Mouse (Mus musculus) intestine, postnatal 0 days (tissue): ENCODE measurements around the gene Gpr132. TPM values are rescaled to one million over a fixed set of nuclear protein-coding genes. Genes with fewer than 3 reads are reported as not detected.

Source experiments
- ATAC-seq: fragments of 200-750 bp; cut with Nextera tagmentation; 2 replicates; pipeline ENCODE4 v1.8.0; 2017; ENCODE audit warnings: mild to moderate bottlenecking, moderate TSS enrichment, moderate library complexity
- H3K27ac ChIP-seq: fragments of 300-500 bp; sonication (generic); 2 replicates; pipeline ENCODE4 v1.5.1; 2014; ENCODE audit warnings: mild to moderate bottlenecking, low read depth, low read length, moderate library complexity
- H3K27me3 ChIP-seq: fragments of 300-500 bp; sonication (generic); replicated peaks from 2 replicates; pipeline ENCODE4 v1.6.1; 2014; ENCODE audit warnings: low read length, mixed read lengths; ENCODE audit not compliant: control insufficient read depth, insufficient read depth
- H3K36me3 ChIP-seq: fragments of 300-500 bp; sonication (generic); 2 replicates; pipeline ENCODE4 v1.6.1; 2014; ENCODE audit warnings: mild to moderate bottlenecking, moderate library complexity; ENCODE audit not compliant: control insufficient read depth, insufficient read depth
- H3K4me1 ChIP-seq: fragments of 300-500 bp; sonication (generic); replicated peaks from 2 replicates; pipeline ENCODE4 v1.6.1; 2014; ENCODE audit warnings: antibody characterized with exemption, low read length, mixed read lengths; ENCODE audit not compliant: control insufficient read depth, insufficient read depth
- H3K4me2 ChIP-seq: fragments of 300-500 bp; sonication (generic); replicated peaks from 2 replicates; pipeline ENCODE4 v1.6.1; 2014; ENCODE audit warnings: low read depth, mild to moderate bottlenecking, moderate library complexity
- H3K4me3 ChIP-seq: fragments of 300-500 bp; sonication (generic); 2 replicates; pipeline ENCODE4 v1.5.1; 2014; ENCODE audit warnings: low read depth, low read length
- H3K9ac ChIP-seq: fragments of 300-500 bp; sonication (generic); 2 replicates; pipeline ENCODE4 v1.6.1; 2014; ENCODE audit warnings: mild to moderate bottlenecking, low read depth, low read length
- H3K9me3 ChIP-seq: fragments of 300-500 bp; sonication (generic); 2 replicates; pipeline ENCODE4 v1.6.1; 2016; ENCODE audit warnings: mixed run types; ENCODE audit not compliant: control insufficient read depth
- CTCF ChIP-seq: sonication (generic); IDR thresholded peaks from 2 replicates; pipeline ENCODE4 v1.5.1; 2016; ENCODE audit warnings: low read depth, mild to moderate bottlenecking, control low read depth, antibody characterized with exemption, moderate library complexity
- WGBS: fragments of 180-500 bp; shearing (Covaris S2); extraction: QIAGEN DNeasy Blood & Tissue Kit; methylation state at CpG from one replicate; pipeline ENCODE4 v1.1.7; 2014; 5-methylcytosine and 5-hydroxymethylcytosine counted together
- polyA plus RNA-seq: library from polyadenylated mRNA; unstranded; fragments of >200 nt; fragmentation: Nextera tagmentation; extraction: Ambion mirVana; gene quantifications from 2 replicates; pipeline ENCODE4 v1.2.1, GENCODE M21; 2015

Gene Gpr132
- polyA plus RNA-seq, 1 experiment from 2014 or later = 0.30 TPM

- Histone ChIP-seq H3K9me3 (no peaks in the 10 kb centered on the region), H3K4me2 (peak overlapping the region; percentile 96), H3K9ac (no peak overlapping the region), H3K27ac (no peak overlapping the region), H3K36me3 (no peaks in the 10 kb centered on the region), H3K4me3 (peak overlapping the region; percentile 65), H3K4me1 (no peaks in the 10 kb centered on the region), H3K27me3 (no peaks in the 10 kb centered on the region; the same call in 1 of the 2 replicates)
- no peak for ATAC-seq
- WGBS = 69% methylated on average over 5 of the region's 5 CpGs
- TF ChIP-seq CTCF = no peak
Observed at GRCm38 (mm10) chr12:112808212-112808586, 59.8 kb downstream of the Gpr132 start.

- H3K27ac ChIP-seq = no peak overlapping the region
- no peaks in the 10 kb centered on the region for H3K36me3 ChIP-seq
- 84% methylated on average over 4 of the region's 4 CpGs for WGBS
- H3K4me3 ChIP-seq = no peak overlapping the region
- no peaks in the 10 kb centered on the region for H3K4me1 ChIP-seq
- H3K9ac ChIP-seq = no peak overlapping the region
- no peaks in the 10 kb centered on the region; the same call in 1 of the 2 replicates for H3K27me3 ChIP-seq
- no peak overlapping the region for H3K4me2 ChIP-seq
- no peaks in the 10 kb centered on the region for H3K9me3 ChIP-seq
- TF ChIP-seq CTCF = no peak
- ATAC-seq = no peak
Observed at GRCm38 (mm10) chr12:112807796-112808195, 60.2 kb downstream of the Gpr132 start.

GRCm38 (mm10) chr12:112806044-112806443 lies 62.0 kb downstream of the Gpr132 start:
- H3K4me3 ChIP-seq = no peak overlapping the region

GRCm38 (mm10) chr12:112804046-112804445 lies 64.0 kb downstream of the Gpr132 start:
- no peaks in the 10 kb centered on the region for H3K9me3 ChIP-seq

More at GRCm38 (mm10) chr12:112806044-112806443, 62.0 kb downstream of the Gpr132 start:
- Histone ChIP-seq H3K4me2 (no peak overlapping the region), H3K9ac (no peak overlapping the region), H3K36me3 (no peaks in the 10 kb centered on the region), H3K27ac (no peak overlapping the region), H3K27me3 (peaks cover 8% of the 10 kb centered on the region), H3K9me3 (no peaks in the 10 kb centered on the region), H3K4me1 (no peaks in the 10 kb centered on the region)
- no peak for TF ChIP-seq CTCF
- WGBS = 68% methylated on average over 6 of the region's 6 CpGs
- ATAC-seq = no peak

GRCm38 (mm10) chr12:112802917-112803316 lies 65.1 kb downstream of the Gpr132 start:
- WGBS = 30% methylated on average over 3 of the region's 3 CpGs
- no peak for ATAC-seq
- no peak for TF ChIP-seq CTCF
- H3K27me3 ChIP-seq = peaks cover 14% of the 10 kb centered on the region
- no peak overlapping the region for H3K4me3 ChIP-seq
- H3K9me3 ChIP-seq = no peaks in the 10 kb centered on the region
- H3K4me1 ChIP-seq = 0 out of 2 replicates have a peak, but pooled peaks cover 3% of the 10 kb centered on the region
- H3K27ac ChIP-seq = no peak overlapping the region
- H3K9ac ChIP-seq = no peak overlapping the region
- H3K4me2 ChIP-seq = peak overlapping the region; percentile 97; the same call in 1 of the 2 replicates
- no peaks in the 10 kb centered on the region for H3K36me3 ChIP-seq

More at GRCm38 (mm10) chr12:112804046-112804445, 64.0 kb downstream of the Gpr132 start:
- Histone ChIP-seq H3K9ac (no peak overlapping the region), H3K36me3 (no peaks in the 10 kb centered on the region), H3K4me3 (no peak overlapping the region), H3K4me1 (no peaks in the 10 kb centered on the region), H3K4me2 (no peak overlapping the region), H3K27ac (no peak overlapping the region), H3K27me3 (peaks cover 14% of the 10 kb centered on the region)
- 46% methylated on average over 13 of the region's 13 CpGs for WGBS
- no peak for ATAC-seq
- TF ChIP-seq CTCF = no peak

GRCm38 (mm10) chr12:112801864-112802846 lies 65.9 kb downstream of the Gpr132 start, which contains the start of gene Ahnak2:
TSS of gene Ahnak2 (minus strand) at chr12:112802657.
- Histone ChIP-seq H3K27me3 (peaks cover 14% of the 10 kb centered on the region), H3K4me3 (peak within 1 kb of the TSS; percentile 46), H3K9me3 (no peaks in the 10 kb centered on the region), H3K36me3 (no peaks in the 10 kb centered on the region), H3K4me1 (0 out of 2 replicates have a peak, but pooled peaks cover 3% of the 10 kb centered on the region), H3K4me2 (peak within 1 kb of the TSS; percentile 97), H3K9ac (no peak within 1 kb of the TSS; the same call in 1 of the 2 replicates), H3K27ac (no peak within 1 kb of the TSS)
- no peak for TF ChIP-seq CTCF
- WGBS = 2% methylated on average over 67 of the region's 69 CpGs
- ATAC-seq = 0 out of 2 replicates have a peak, but pooled peaks have one; percentile 13

Other genes with a start within 250 kb of the Gpr132 start
- gene Adssl1, start 248.2 kb downstream of the Gpr132 start, polyA plus RNA-seq = 0.57 and 0.67 TPM in 2 replicates
- gene Siva1, start 223.5 kb downstream of the Gpr132 start, polyA plus RNA-seq = 52.6 and 54.5 TPM in 2 replicates
- 121 and 125 TPM in 2 replicates for gene Akt1, start 193.3 kb downstream of the Gpr132 start, polyA plus RNA-seq
- gene Zbtb42, start 189.4 kb downstream of the Gpr132 start, polyA plus RNA-seq = 8.1 and 8.3 TPM in 2 replicates
- gene Cep170b, start 147.8 kb downstream of the Gpr132 start, polyA plus RNA-seq = 12.7 and 13.4 TPM in 2 replicates
- 6.7 and 6.9 TPM in 2 replicates for gene Pld4, start 107.6 kb downstream of the Gpr132 start, polyA plus RNA-seq
- 1.6 TPM in 2 replicates for gene Ahnak2, start 65.6 kb downstream of the Gpr132 start, polyA plus RNA-seq
- gene Clba1, start 59.3 kb downstream of the Gpr132 start, polyA plus RNA-seq = 3.6 TPM in 2 replicates
- gene Cdca4, start 38.8 kb downstream of the Gpr132 start, polyA plus RNA-seq = 22.6 and 24.1 TPM in 2 replicates
- 1.4 and 1.6 TPM in 2 replicates for gene Jag2, start 61.5 kb upstream of the Gpr132 start, polyA plus RNA-seq
- gene Nudt14, start 73.9 kb upstream of the Gpr132 start, polyA plus RNA-seq = 90.6 and 92.1 TPM in 2 replicates
- 13.1 and 13.3 TPM in 2 replicates for gene Btbd6, start 108.3 kb upstream of the Gpr132 start, polyA plus RNA-seq
- 17.9 and 21.3 TPM in 2 replicates for gene Brf1, start 132.5 kb upstream of the Gpr132 start, polyA plus RNA-seq
- 5.1 and 5.2 TPM in 2 replicates for gene Pacs2, start 146.3 kb upstream of the Gpr132 start, polyA plus RNA-seq
- gene Tex22, start 206.3 kb upstream of the Gpr132 start, polyA plus RNA-seq = not detected in 2 replicates
- gene Mta1, start 230.1 kb upstream of the Gpr132 start, polyA plus RNA-seq = 4.9 and 5.6 TPM in 2 replicates